Mouse (Mus musculus) adrenal gland (tissue): ENCODE measurements around the gene Capza2.

Experiments
- intact Hi-C: fragments of 180-260 bp; cut with DNase I; formaldehyde crosslinking; loops from one replicate; pipeline ENCODE4 v1.15.1; 2025
- long read RNA-seq, 2 experiments: library from polyadenylated mRNA; unstranded; transcript quantifications; one replicate each; pipeline ENCODE4 v2.0.0; 2020; ENCODE audit warnings: borderline replicate concordance in 1 of 2; ENCODE audit not compliant: insufficient replicate concordance in 1 of 2

The Capza2 gene
- long read RNA-seq, experiment 1, transcript Capza2-201 (10 exons, 2,537 nt): major isoform, 259 of 271 reads
- long read RNA-seq, experiment 1, partial matches to known transcripts: 3 of 271 reads
- long read RNA-seq, experiment 1, other reads (novel, unspliced or antisense): 8 of 271 reads
- long read RNA-seq, experiment 2, transcript Capza2-201 (10 exons, 2,537 nt): major isoform, 255 of 268 reads
- long read RNA-seq, experiment 2, partial matches to known transcripts: 5 of 268 reads
- long read RNA-seq, experiment 2, other reads (novel, unspliced or antisense): 7 of 268 reads

GRCm38 (mm10) chr6:17635615-17636284 lies at the start of gene Capza2:
Gene Capza2 (plus strand): TSS chr6:17636234.
- intact Hi-C loops: no loop called here

GRCm38 (mm10) chr6:17589049-17589952 lies 46.7 kb upstream of the Capza2 start:
- intact Hi-C loops: loop anchor here (1.0 to 2.0 kb wide), 2 partner anchors 225 to 482 kb away; no protein-coding TSS in a partner anchor

GRCm38 (mm10) chr6:17589953-17590627 lies 45.9 kb upstream of the Capza2 start:
- intact Hi-C loops: loop anchor here (1.0 to 10.0 kb wide), 3 partner anchors 125 to 483 kb away; partner anchors contain the start of gene Met

GRCm38 (mm10) chr6:17593971-17594370 lies 42.1 kb upstream of the Capza2 start:
- intact Hi-C loops: loop anchor here (10.0 kb wide), 1 partner anchor 129 kb away; the partner anchor contains the start of gene Met

- intact Hi-C loops: loop anchor here (10.0 kb wide), 1 partner anchor 131 kb away; the partner anchor contains the start of gene Met
These were observed 40.1 kb upstream of the Capza2 start for GRCm38 (mm10) chr6:17595712-17596462.

- intact Hi-C loops: loop anchor here (10.0 kb wide), 1 partner anchor 135 kb away; the partner anchor contains the start of gene Met
These were observed 36.7 kb upstream of the Capza2 start for GRCm38 (mm10) chr6:17599373-17599772.

- intact Hi-C loops: no loop called here
These were observed 34.5 kb upstream of the Capza2 start for GRCm38 (mm10) chr6:17601526-17601925.

- intact Hi-C loops: no loop called here
These were observed 29.1 kb upstream of the Capza2 start for GRCm38 (mm10) chr6:17606915-17607314.

GRCm38 (mm10) chr6:17611352-17612010 lies 24.6 kb upstream of the Capza2 start:
- intact Hi-C loops: no loop called here

GRCm38 (mm10) chr6:17612652-17613051 lies 23.4 kb upstream of the Capza2 start:
- intact Hi-C loops: no loop called here

- intact Hi-C loops: no loop called here
These were observed 15.2 kb upstream of the Capza2 start for GRCm38 (mm10) chr6:17620823-17621222.

GRCm38 (mm10) chr6:17621436-17621835 lies 14.6 kb upstream of the Capza2 start:
- intact Hi-C loops: no loop called here

- intact Hi-C loops: no loop called here
These were observed 7.2 kb upstream of the Capza2 start for GRCm38 (mm10) chr6:17628701-17629455.

GRCm38 (mm10) chr6:17629756-17630155 lies 6.3 kb upstream of the Capza2 start:
- intact Hi-C loops: no loop called here

- intact Hi-C loops: no loop called here
These were observed 4.4 kb upstream of the Capza2 start for GRCm38 (mm10) chr6:17631611-17632010.

GRCm38 (mm10) chr6:17633819-17634218 lies 2.2 kb upstream of the Capza2 start:
- intact Hi-C loops: no loop called here

GRCm38 (mm10) chr6:17634992-17635391 lies 1.0 kb upstream of the Capza2 start:
- intact Hi-C loops: no loop called here

- intact Hi-C loops: no loop called here
These were observed 733 bp downstream of the Capza2 start for GRCm38 (mm10) chr6:17636764-17637170.
